Mouse (Mus musculus) MEL (cell line): ENCODE results near the gene Arid1b. TPM values are rescaled to one million over a fixed set of nuclear protein-coding genes. Genes with fewer than 3 reads are reported as not detected.
A peak's percentile ranks its signal among the peaks of the same experiment; 100 is the strongest.

Experiments used
- DNase-seq: peaks from one replicate; pipeline ENCODE4 v3.0.0; 2011; ENCODE audit warnings: low read depth, low spot score
- H3K27ac ChIP-seq: 2 replicates; pipeline ENCODE4 v1.5.1; 2012; ENCODE audit warnings: low read depth, mild to moderate bottlenecking, control low read depth, low read length, moderate library complexity; ENCODE audit not compliant: control insufficient read depth
- H3K27me3 ChIP-seq, 2 experiments: fragments of 150-350 bp in 1 of 2; sonication (generic) in 1 of 2; 2 replicates each; pipeline ENCODE4 v1.6.1; 2012; ENCODE audit warnings: low read length in 2 of 2, mild to moderate bottlenecking in 2 of 2, improper control_type of control experiment in 1 of 2, moderate library complexity in 1 of 2; ENCODE audit not compliant: insufficient read depth in 2 of 2, control insufficient read depth in 1 of 2
- H3K36me3 ChIP-seq, 2 experiments: 2 replicates each; pipeline ENCODE4 v1.6.1; 2012 to 2014; ENCODE audit warnings: low read length in 2 of 2, improper control_type of control experiment in 1 of 2, inconsistent platforms in 1 of 2, mild to moderate bottlenecking in 1 of 2; ENCODE audit not compliant: insufficient read depth in 2 of 2, control insufficient read depth in 1 of 2
- H3K4me1 ChIP-seq, 2 experiments: fragments of 150-350 bp in 1 of 2; sonication (generic) in 1 of 2; 2 replicates each; pipeline ENCODE4 v1.6.1; 2012; ENCODE audit warnings: low read length in 2 of 2, improper control_type of control experiment in 1 of 2, mild to moderate bottlenecking in 1 of 2; ENCODE audit not compliant: insufficient read depth in 2 of 2, control insufficient read depth in 1 of 2
- H3K4me3 ChIP-seq, 2 experiments: fragments of 150-350 bp in 1 of 2; sonication (generic) in 1 of 2; 2 replicates each; pipeline ENCODE4 v1.5.1; 2012; ENCODE audit warnings: low read depth in 2 of 2, low read length in 2 of 2, mild to moderate bottlenecking in 2 of 2, moderate library complexity in 2 of 2, control low read depth in 1 of 2, improper control_type of control experiment in 1 of 2; ENCODE audit not compliant: control insufficient read depth in 1 of 2, insufficient read depth in 1 of 2
- H3K79me2 ChIP-seq: 2 replicates; pipeline ENCODE4 v1.6.1; 2012; ENCODE audit warnings: mild to moderate bottlenecking, low read length, moderate library complexity; ENCODE audit not compliant: control insufficient read depth, poor library complexity, insufficient read depth
- H3K9ac ChIP-seq: 2 replicates; pipeline ENCODE4 v1.6.1; 2012; ENCODE audit warnings: low read depth, mild to moderate bottlenecking, control low read depth, low read length, moderate library complexity; ENCODE audit not compliant: control insufficient read depth, poor library complexity, severe bottlenecking
- H3K9me3 ChIP-seq: fragments of 150-350 bp; sonication (generic); replicated peaks from 2 replicates; pipeline ENCODE4 v1.6.1; 2012; ENCODE audit warnings: mild to moderate bottlenecking, low read length, improper control_type of control experiment, moderate library complexity; ENCODE audit not compliant: insufficient read depth
- BHLHE40 ChIP-seq: IDR thresholded peaks from 2 replicates; pipeline ENCODE4 v1.6.1; 2012; ENCODE audit warnings: low read depth, mild to moderate bottlenecking, inconsistent platforms, low read length, improper control_type of control experiment, borderline replicate concordance
- CTCF ChIP-seq, 3 experiments: IDR thresholded peaks in 2 of 3; conservative IDR thresholded peaks in 1 of 3; 2 replicates each; pipeline ENCODE4 v1.5.1; 2011 to 2012; ENCODE audit warnings: low read length in 3 of 3, low read depth in 2 of 3, mild to moderate bottlenecking in 2 of 3, improper control_type of control experiment in 1 of 3, inconsistent platforms in 1 of 3, mixed read lengths in 1 of 3, moderate library complexity in 1 of 3; ENCODE audit not compliant: control insufficient read depth in 1 of 3, insufficient read depth in 1 of 3, poor library complexity in 1 of 3, severe bottlenecking in 1 of 3
- ELF1 ChIP-seq: IDR thresholded peaks from 2 replicates; pipeline ENCODE4 v1.6.1; 2014; ENCODE audit warnings: low read depth, mild to moderate bottlenecking, inconsistent platforms, low read length, improper control_type of control experiment, moderate library complexity
- EP300 ChIP-seq, 2 experiments: IDR thresholded peaks; 2 replicates each; pipeline ENCODE4 v1.6.1; 2011; ENCODE audit warnings: improper control_type of control experiment in 2 of 2, low read length in 2 of 2, low read depth in 1 of 2, mild to moderate bottlenecking in 1 of 2
- ETS1 ChIP-seq: IDR thresholded peaks from 2 replicates; pipeline ENCODE4 v1.6.1; 2012; ENCODE audit warnings: low read depth, mild to moderate bottlenecking, inconsistent platforms, low read length, improper control_type of control experiment, moderate library complexity
- GABPA ChIP-seq: IDR thresholded peaks from 2 replicates; pipeline ENCODE4 v1.6.1; 2012; ENCODE audit warnings: low read depth, mild to moderate bottlenecking, inconsistent platforms, low read length, improper control_type of control experiment, moderate library complexity
- JUND ChIP-seq: IDR thresholded peaks from 2 replicates; pipeline ENCODE4 v1.6.1; 2011; ENCODE audit warnings: low read depth, mild to moderate bottlenecking, improper control_type of control experiment, low read length
- MAFK ChIP-seq: IDR thresholded peaks from 2 replicates; pipeline ENCODE4 v1.6.1; 2011; ENCODE audit warnings: low read depth, mild to moderate bottlenecking, low read length, improper control_type of control experiment, borderline replicate concordance
- MAX ChIP-seq: IDR thresholded peaks from 2 replicates; pipeline ENCODE4 v1.6.1; 2011; ENCODE audit warnings: low read length, improper control_type of control experiment
- MAZ ChIP-seq: IDR thresholded peaks from 2 replicates; pipeline ENCODE4 v1.6.1; 2012; ENCODE audit warnings: low read depth, mild to moderate bottlenecking, inconsistent platforms, low read length, improper control_type of control experiment
- MXI1 ChIP-seq: IDR thresholded peaks from 2 replicates; pipeline ENCODE4 v1.6.1; 2011; ENCODE audit warnings: mild to moderate bottlenecking, low read depth, low read length, improper control_type of control experiment
- MYB ChIP-seq: IDR thresholded peaks from 2 replicates; pipeline ENCODE4 v1.6.1; 2011; ENCODE audit warnings: mild to moderate bottlenecking, low read depth, low read length, improper control_type of control experiment
- NELFE ChIP-seq: IDR thresholded peaks from 2 replicates; pipeline ENCODE4 v1.6.1; 2011; ENCODE audit warnings: low read depth, low read length, improper control_type of control experiment
- POLR2AphosphoS2 ChIP-seq: IDR thresholded peaks from 2 replicates; pipeline ENCODE4 v1.6.1; 2011; ENCODE audit warnings: low read length, improper control_type of control experiment
- POLR2AphosphoS5 ChIP-seq: IDR thresholded peaks from 2 replicates; pipeline ENCODE4 v1.6.1; 2012; ENCODE audit warnings: low read depth, borderline replicate concordance, mild to moderate bottlenecking, inconsistent platforms, low read length, moderate library complexity, mixed read lengths
- RAD21 ChIP-seq: IDR thresholded peaks from 2 replicates; pipeline ENCODE4 v1.6.1; 2011; ENCODE audit warnings: mild to moderate bottlenecking, low read depth, low read length, improper control_type of control experiment
- RCOR1 ChIP-seq: IDR thresholded peaks from 2 replicates; pipeline ENCODE4 v1.6.1; 2012; ENCODE audit warnings: low read depth, mild to moderate bottlenecking, inconsistent platforms, low read length, improper control_type of control experiment
- SIN3A ChIP-seq: IDR thresholded peaks from 2 replicates; pipeline ENCODE4 v1.6.1; 2012; ENCODE audit warnings: low read length, improper control_type of control experiment, inconsistent platforms
- SMC3 ChIP-seq: IDR thresholded peaks from 2 replicates; pipeline ENCODE4 v1.6.1; 2011; ENCODE audit warnings: low read depth, low read length, improper control_type of control experiment
- TAL1 ChIP-seq: IDR thresholded peaks from 2 replicates; pipeline ENCODE4 v1.6.1; 2012; ENCODE audit warnings: mild to moderate bottlenecking, inconsistent platforms, low read length, moderate library complexity, mixed read lengths
- TBP ChIP-seq: IDR thresholded peaks from 2 replicates; pipeline ENCODE4 v1.8.0; 2011; ENCODE audit warnings: low read depth, low read length, improper control_type of control experiment
- UBTF ChIP-seq: IDR thresholded peaks from 2 replicates; pipeline ENCODE4 v1.6.1; 2012; ENCODE audit warnings: low read depth, mild to moderate bottlenecking, inconsistent platforms, low read length, improper control_type of control experiment, moderate library complexity, borderline replicate concordance; ENCODE audit not compliant: insufficient read depth
- USF1 ChIP-seq: IDR thresholded peaks from 2 replicates; pipeline ENCODE4 v1.6.1; 2014; ENCODE audit warnings: low read depth, mild to moderate bottlenecking, inconsistent platforms, low read length, improper control_type of control experiment, moderate library complexity
- USF2 ChIP-seq, 2 experiments: IDR thresholded peaks; 2 replicates each; pipeline ENCODE4 v1.6.1; 2011 to 2012; ENCODE audit warnings: improper control_type of control experiment in 2 of 2, low read length in 2 of 2, borderline replicate concordance in 1 of 2, inconsistent platforms in 1 of 2, low read depth in 1 of 2, mild to moderate bottlenecking in 1 of 2; ENCODE audit not compliant: insufficient read depth in 1 of 2
- ZKSCAN1 ChIP-seq: IDR thresholded peaks from 2 replicates; pipeline ENCODE4 v1.6.1; 2012; ENCODE audit warnings: low read depth, mild to moderate bottlenecking, inconsistent platforms, low read length, improper control_type of control experiment, moderate library complexity
- ZNF384 ChIP-seq: IDR thresholded peaks from 2 replicates; pipeline ENCODE4 v1.6.1; 2012; ENCODE audit warnings: low read depth, mild to moderate bottlenecking, inconsistent platforms, low read length, improper control_type of control experiment
- polyA plus RNA-seq, 2 experiments: library from polyadenylated mRNA; stranded (reverse) in 1 of 2; unstranded in 1 of 2; fragments of >175 nt in 1 of 2; fragments of >200 nt in 1 of 2; gene quantifications; 2 replicates each; pipeline versions ENCODE4 v1.2.1 to v1.2.4; 2012; ENCODE audit warnings: low replicate concordance in 2 of 2, low read depth in 1 of 2; ENCODE audit not compliant: insufficient read length in 2 of 2, insufficient read depth in 1 of 2, missing spikeins in 1 of 2
- total RNA-seq: library from RNA; depleted of rRNA; stranded (reverse); fragments of 300-350 nt; gene quantifications from 2 replicates; pipeline ENCODE4 v1.2.3, GENCODE M21; 2012

Arid1b gene
- total and polyA plus RNA-seq, 3 experiments: 13.4 to 17.4 TPM; not detected in 1

GRCm38 (mm10) chr17:5247247-5247646 lies 253.1 kb downstream of the Arid1b start:
- H3K4me3 ChIP-seq: no peak overlapping the region

DNA sequence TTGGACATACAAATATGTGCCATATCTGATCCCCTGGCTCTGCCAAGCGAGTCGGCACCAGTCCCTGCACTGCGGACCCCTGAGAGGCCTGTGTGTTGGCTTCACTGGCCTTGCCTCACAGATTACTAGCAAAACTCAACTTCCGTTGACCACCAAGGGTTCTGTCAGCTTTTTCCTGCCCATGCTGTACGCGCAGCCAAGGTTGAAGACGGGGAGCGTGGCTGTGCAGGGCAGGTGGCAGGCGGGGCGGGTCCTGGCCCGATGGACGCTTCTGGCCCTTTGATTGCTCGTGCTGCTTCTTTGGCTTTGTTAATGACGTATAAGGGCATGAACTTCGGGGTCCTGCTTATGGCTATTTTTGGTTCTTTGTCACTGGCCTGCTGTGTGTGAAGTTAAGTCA lies 253.6 kb downstream of the Arid1b start:
- H3K79me2 ChIP-seq: no peaks in the 10 kb centered on the region
- no peaks in the 10 kb centered on the region for H3K27me3 ChIP-seq
- no peak for TF ChIP-seq USF2 (IDR thresholded peaks at IDR 0.05; ENCODE audit: borderline replicate concordance in 1 of 2, insufficient read depth in 1 of 2, low read depth in 1 of 2, low read length in 2 of 2)
- no peak for TF ChIP-seq POLR2AphosphoS2
- no peak for TF ChIP-seq CTCF (IDR thresholded peaks at IDR 0.05 in 2 of 3, conservative IDR thresholded peaks at IDR 0.05 in 1 of 3; ENCODE audit: control insufficient read depth in 1 of 3, insufficient read depth in 1 of 3, low read depth in 2 of 3, low read length in 3 of 3, poor library complexity in 1 of 3, severe bottlenecking in 1 of 3)
- TF ChIP-seq MAZ: no peak
- TF ChIP-seq MAX: no peak
- TF ChIP-seq RCOR1: no peak
- TF ChIP-seq BHLHE40: no peak
- no peak for TF ChIP-seq POLR2AphosphoS5
- TF ChIP-seq USF1: no peak
- TF ChIP-seq ZKSCAN1: no peak
- TF ChIP-seq RAD21: no peak
- no peak for TF ChIP-seq JUND
- no peak for TF ChIP-seq GABPA
- TF ChIP-seq MAFK: no peak
- no peak for TF ChIP-seq UBTF
- peak overlapping the region; percentile 97 for H3K27ac ChIP-seq
- no peaks in the 10 kb centered on the region for H3K9me3 ChIP-seq
- H3K36me3 ChIP-seq: peaks cover 0 to 14% of the 10 kb centered on the region in 2 experiments
- H3K4me1 ChIP-seq: peaks cover 13 to 26% of the 10 kb centered on the region in 2 experiments
- H3K4me3 ChIP-seq: no peak overlapping the region
- no peak overlapping the region for H3K9ac ChIP-seq
- DNase-seq: no peak

More at GRCm38 (mm10) chr17:5247247-5247646, 253.1 kb downstream of the Arid1b start:
- no peak for DNase-seq
- Histone ChIP-seq H3K27ac (no peak overlapping the region), H3K79me2 (no peaks in the 10 kb centered on the region), H3K9ac (no peak overlapping the region), H3K36me3 (peaks cover 0 to 14% of the 10 kb centered on the region in 2 experiments), H3K4me1 (peaks cover 13 to 26% of the 10 kb centered on the region in 2 experiments), H3K27me3 (no peaks in the 10 kb centered on the region), H3K9me3 (no peaks in the 10 kb centered on the region)
- TF ChIP-seq MXI1 (no peak), MYB (no peak), JUND (no peak), ETS1 (no peak), ZKSCAN1 (no peak), EP300 (IDR thresholded peaks at IDR 0.05; ENCODE audit: low read depth in 1 of 2, low read length in 2 of 2) (no peak), POLR2AphosphoS2 (no peak), SIN3A (no peak), NELFE (no peak), ZNF384 (no peak), USF1 (no peak), SMC3 (no peak), TBP (no peak), ELF1 (no peak), TAL1 (no peak), MAX (no peak)
